Mouse (Mus musculus) embryo, embryonic 10.5 days (tissue): ENCODE results near the gene Mgst3.
A peak's percentile ranks its signal among the peaks of the same experiment; 100 is the strongest.

Source experiments
- DNase-seq: peaks from one replicate; pipeline ENCODE4 v3.0.0-alpha.2; 2015; ENCODE audit warnings: low spot score

Mgst3 gene

DNA sequence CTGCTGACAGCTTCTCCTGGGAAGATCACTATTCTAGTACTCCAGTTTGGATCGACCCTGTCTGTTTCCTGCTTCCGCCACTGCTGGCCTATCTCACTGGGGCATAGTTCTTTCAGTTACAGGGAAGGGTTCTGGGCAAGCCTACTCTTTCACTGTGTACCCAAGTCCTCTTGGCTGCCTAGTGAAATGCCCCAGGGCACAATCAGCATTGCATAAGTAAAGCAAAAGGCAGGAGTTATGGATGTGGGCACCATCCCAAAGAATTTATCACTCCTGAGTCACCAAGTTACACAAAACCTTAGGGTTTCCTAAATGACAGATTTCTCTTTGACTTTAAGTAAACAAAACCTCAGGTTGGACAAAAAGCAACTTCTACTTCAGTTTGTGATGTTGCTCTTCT, 6.3 kb downstream of the Mgst3 start:
- no peak for DNase-seq

GRCm38 (mm10) chr1:167386466-167386865, 7.2 kb downstream of the Mgst3 start:
- DNase-seq, result no peak

DNA sequence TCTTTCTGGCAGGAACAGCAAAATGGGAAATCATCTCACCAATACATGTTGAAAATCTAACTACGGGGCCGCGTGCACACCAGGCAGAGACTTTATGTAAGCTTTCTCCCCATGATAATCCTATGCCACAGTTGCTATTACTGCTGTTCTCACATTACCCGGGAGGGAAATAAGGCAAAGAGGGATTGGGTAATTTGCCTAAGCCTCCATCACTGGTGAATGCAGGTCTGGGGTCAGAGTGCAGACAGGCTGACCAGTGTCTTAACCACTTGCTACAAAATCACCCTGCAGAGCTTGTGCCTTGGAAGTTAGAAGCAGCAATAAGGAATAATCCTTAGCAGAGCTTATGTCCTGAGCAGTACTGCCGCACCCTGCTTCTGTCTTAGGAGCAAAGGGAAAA, 8.0 kb downstream of the Mgst3 start:
- no peak for DNase-seq

- no peak for DNase-seq
These were observed 8.4 kb downstream of the Mgst3 start for GRCm38 (mm10) chr1:167385211-167385610.

DNA sequence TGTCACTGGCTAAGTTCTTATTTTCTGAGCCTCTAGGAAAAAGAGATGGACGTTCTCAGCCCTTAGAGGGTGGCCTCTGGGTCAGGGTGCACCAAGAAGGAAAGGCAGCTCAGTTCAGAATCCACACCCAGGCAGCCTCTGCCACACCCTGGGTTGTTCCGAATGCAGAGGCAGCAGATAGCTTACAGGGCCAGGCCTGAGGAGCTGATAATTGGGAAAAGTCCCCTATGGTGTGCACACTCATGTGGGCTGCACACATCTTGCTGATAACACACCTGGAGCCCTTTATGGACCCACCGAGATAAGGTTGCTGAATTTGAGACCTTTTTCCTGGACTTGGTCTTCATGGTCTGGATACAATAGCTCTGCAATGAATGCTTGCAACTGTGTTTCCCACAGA, 9.5 kb downstream of the Mgst3 start:
- DNase-seq, result no peak

DNA sequence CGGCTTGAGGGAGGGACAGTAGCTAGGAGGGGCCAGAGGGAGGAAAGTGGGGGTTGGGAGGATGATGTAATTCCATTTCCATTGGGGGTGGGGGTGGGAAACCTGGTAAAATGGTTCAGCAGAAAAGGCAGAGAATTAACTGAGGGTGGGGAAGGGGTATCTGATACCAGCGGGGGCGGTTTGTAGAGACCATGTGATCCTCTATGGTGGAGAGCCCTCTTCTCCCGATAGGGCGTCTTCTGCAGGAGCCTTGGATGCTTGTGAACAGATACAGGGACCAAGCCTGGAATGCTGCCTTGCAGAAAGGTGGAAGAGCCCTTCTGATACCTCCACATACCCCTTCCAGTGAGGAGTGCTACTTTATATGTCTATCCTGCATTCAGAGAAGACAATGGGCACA, 10.5 kb downstream of the Mgst3 start:
- no peak for DNase-seq

DNA sequence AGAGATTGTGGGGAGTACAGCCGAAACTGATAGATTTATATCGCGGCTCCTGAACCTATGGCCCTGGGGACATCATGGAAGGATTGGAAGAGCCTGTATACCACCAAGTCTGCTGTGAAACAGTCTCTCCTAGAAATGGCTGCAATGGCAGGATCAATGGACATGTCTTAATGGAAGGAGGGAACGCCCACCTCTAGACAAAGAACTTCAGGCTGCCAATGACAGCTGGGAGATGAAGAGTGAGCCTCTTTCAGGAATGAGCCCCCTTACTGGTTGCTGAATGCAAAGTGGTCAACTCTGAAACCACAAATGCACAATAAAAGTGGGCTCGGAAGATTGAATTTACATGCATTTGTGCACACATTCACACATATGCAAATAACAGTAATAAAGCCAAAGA, 10.9 kb downstream of the Mgst3 start:
- no peak for DNase-seq

DNA sequence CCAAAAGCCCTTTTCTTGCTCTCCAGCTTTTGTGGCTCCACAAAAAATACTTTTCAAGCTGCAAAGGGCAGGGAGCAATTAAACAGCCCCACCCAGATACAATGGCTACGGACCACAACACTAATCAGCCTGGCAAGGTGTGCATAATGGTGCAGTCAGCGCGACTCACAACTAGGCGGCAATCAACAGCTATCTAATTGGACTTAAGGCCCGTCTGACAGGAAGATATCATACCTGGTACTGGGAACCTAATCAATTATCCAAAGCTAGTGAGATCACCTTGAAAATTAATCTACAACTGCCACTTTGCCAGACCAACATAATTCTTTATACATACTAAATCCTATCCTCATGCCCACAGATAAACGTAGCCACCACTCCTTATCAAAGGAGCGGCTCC, 11.3 kb downstream of the Mgst3 start:
- DNase-seq, result no peak

GRCm38 (mm10) chr1:167381050-167382015, 12.3 kb downstream of the Mgst3 start:
- no peak for DNase-seq

GRCm38 (mm10) chr1:167380223-167380622, 13.4 kb downstream of the Mgst3 start:
- no peak for DNase-seq

DNA sequence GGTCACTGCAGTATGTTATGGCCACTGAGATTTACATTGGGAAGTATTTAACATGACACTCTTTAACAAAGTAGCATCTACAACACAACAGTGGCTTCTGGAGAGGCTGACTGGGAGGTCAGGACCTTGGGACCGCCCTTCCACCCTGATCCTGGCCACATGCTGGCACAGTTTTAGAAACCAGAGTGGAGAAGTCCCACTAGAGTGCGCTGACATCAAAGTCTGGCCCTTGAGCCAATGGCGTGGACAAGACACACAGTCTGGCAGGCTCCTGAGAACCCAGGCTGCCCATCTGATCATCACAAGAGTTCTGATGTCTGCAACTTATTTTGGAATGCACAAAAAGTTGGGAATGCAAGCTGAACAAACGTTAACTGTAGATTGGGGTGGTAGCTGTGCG, 13.9 kb downstream of the Mgst3 start:
- DNase-seq, result no peak

DNA sequence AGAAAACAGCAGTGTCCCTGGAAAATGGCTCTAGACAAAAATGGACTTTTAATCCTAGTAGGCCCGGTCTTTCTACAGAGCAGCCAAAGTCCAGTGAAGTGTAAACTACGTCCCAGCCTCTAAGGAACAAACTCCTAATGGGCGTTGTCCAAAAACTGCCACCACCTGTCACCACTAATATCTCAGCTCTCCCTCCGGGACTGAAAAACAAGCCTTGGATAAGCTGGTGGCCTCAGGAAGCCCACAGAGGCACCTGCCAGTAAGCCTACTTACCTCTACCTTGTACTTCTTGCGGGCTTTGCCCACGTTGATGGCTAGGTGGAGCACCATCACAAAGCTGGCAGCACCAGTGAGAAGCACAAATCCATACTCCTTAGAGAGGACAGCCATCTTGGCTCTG, 15.6 kb downstream of the Mgst3 start:
- no peak for DNase-seq

DNA sequence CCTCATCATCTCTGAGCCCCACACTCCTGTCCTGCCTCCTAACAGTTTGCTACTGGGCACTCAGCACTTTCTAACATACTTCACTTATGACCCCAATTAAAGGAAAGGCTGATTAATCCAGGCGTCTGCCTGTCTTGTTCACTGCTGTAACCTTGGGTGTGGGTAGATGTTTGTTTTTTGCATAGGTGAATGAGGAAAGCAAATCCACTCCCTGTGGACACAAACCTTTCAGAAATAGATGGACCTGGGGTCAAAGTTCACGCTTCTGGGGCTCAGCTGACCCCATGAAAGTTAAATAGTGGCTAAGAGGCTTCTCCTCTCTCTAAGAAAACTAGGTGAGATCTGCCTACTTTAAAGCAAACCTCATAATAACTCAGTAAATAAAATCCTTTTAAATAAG, 18.7 kb downstream of the Mgst3 start:
- DNase-seq, result no peak

DNA sequence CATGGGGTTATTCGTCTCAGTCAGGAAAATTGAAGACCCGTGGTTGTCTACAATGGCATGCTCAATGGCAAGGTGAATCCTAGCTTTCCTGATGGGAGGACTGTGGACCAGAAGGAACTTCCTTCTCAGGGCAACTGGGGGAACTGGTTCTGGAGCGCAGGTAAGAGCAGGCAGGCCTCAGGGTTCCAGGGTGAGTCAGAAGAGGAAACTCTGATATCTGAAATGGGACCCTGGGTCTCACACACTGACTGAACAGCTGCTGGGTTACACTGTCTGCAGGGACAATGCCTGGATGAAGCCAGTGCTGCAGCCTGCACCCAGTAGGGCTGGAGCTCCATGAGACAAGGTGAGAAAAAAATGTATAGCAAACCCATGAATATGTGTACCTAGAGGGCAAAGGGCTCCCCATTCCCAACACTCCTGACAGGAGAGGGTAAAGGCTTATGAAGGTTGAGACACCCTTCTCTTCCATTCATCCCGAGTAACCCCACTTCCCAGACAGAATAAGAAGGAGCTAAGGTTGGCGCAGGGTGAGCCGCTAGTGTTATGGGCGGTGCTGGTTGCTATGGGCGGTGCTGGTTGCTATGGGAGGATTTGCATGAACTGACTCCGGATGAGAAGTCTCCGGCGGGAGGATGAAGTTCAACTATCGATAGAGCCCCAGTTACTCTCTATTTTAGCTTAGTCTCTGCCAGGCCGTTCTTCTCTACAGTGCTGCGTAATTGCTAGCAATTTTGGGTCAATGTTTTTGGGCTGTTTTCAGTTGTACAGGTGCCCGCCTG, 19.4 kb downstream of the Mgst3 start:
- peak; percentile 84 for DNase-seq

- no peak for DNase-seq
These were observed 20.9 kb downstream of the Mgst3 start for GRCm38 (mm10) chr1:167372739-167373138.

GRCm38 (mm10) chr1:167369905-167370304, 23.7 kb downstream of the Mgst3 start:
- peak; percentile 95 for DNase-seq

GRCm38 (mm10) chr1:167368513-167368912, 25.1 kb downstream of the Mgst3 start:
- no peak for DNase-seq

DNA sequence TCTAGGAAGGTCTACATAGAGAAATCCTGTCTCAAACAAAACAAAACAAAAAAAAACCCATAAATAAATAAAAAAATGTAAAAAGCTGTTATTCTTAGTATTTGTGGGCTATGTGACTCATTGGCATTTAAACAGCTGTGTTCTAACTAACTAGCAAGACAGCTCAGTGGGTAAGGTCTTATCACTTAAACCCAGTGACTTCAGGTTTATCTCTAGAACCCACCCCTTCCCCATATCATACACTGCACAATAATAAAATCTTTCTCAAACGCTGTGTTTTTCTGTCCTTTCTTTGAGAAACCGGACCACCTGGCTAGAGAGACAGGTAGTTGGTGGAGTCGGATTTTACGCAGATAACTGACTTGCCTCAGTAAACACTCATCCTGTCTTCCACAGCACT, 25.6 kb downstream of the Mgst3 start:
- no peak for DNase-seq

- DNase-seq, result no peak
These were observed 27.0 kb downstream of the Mgst3 start for GRCm38 (mm10) chr1:167366621-167367020.

DNA sequence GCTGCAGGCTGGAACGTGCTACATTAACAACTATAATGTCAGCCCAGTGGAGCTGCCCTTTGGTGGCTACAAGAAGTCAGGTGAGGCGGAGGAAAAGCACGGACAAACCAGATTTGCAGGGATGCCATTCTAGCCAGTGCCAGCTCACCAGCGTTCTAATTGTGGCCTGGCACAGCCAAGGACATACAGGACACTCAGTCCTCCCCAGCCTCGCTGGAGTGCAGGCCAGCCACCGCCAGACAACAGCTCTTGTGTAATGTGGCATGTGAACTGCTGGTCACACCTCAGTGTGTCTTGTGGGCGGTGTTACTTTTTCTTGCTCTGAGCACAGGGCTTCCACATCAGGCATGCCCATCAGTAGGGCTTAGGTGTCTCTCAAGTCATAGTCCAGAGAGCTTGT, 27.8 kb downstream of the Mgst3 start:
- DNase-seq, result no peak

GRCm38 (mm10) chr1:167363322-167363721, 30.3 kb downstream of the Mgst3 start:
- DNase-seq, result no peak

DNA sequence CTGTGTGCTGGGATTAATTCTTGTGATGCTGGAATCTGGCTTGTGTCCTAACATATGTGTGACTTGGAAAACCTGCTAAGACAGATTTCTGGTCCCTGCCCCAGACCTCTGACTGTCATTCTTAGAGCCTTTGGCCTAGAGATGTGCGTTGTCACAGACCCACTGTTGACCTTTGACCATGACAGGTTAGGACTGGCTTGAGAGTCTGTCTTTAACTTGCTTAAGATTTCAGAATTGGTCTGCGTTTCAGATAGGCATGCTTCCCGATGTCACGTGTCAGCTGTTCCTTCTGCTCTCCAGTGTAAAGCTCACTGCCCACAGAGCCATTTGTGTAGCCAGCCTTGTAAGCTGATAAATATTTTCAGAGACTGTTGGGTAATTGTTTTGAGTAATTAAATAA, 30.8 kb downstream of the Mgst3 start:
- no peak for DNase-seq

GRCm38 (mm10) chr1:167360268-167360667, 33.4 kb downstream of the Mgst3 start:
- no peak for DNase-seq
